Mouse (Mus musculus) CH12.LX (cell line): ENCODE measurements around the gene Arid1a. TPM values are rescaled to one million over a fixed set of nuclear protein-coding genes. Genes with fewer than 3 reads are reported as not detected.
A peak's percentile ranks its signal among the peaks of the same experiment; 100 is the strongest.

Experiments
- DNase-seq: peaks from one replicate; pipeline ENCODE4 v3.0.0-alpha.2; 2013; ENCODE audit errors: extremely low read depth
- H3K27ac ChIP-seq: 2 replicates; pipeline ENCODE4 v1.5.1; 2012; ENCODE audit warnings: low read depth, mild to moderate bottlenecking, control low read depth, moderate library complexity; ENCODE audit not compliant: insufficient read depth
- H3K27me3 ChIP-seq: replicated peaks from 2 replicates; pipeline ENCODE3; 2012; ENCODE audit warnings: inconsistent platforms
- H3K36me3 ChIP-seq, 2 experiments: replicated peaks in 1 of 2; 2 replicates each; pipeline versions ENCODE3 to v1.6.1; 2012; ENCODE audit warnings: inconsistent platforms in 1 of 2, low read length in 1 of 2, mild to moderate bottlenecking in 1 of 2, mixed read lengths in 1 of 2, moderate library complexity in 1 of 2; ENCODE audit not compliant: control insufficient read depth in 1 of 2, insufficient read depth in 1 of 2
- H3K4me1 ChIP-seq, 2 experiments: 2 replicates each; pipeline ENCODE4 v1.6.1; 2012; ENCODE audit warnings: inconsistent platforms in 1 of 2, moderate library complexity in 1 of 2; ENCODE audit not compliant: insufficient read depth in 2 of 2, control insufficient read depth in 1 of 2
- H3K4me2 ChIP-seq: 2 replicates; pipeline ENCODE4 v1.6.1; 2012; ENCODE audit warnings: low read depth, mild to moderate bottlenecking, control low read depth; ENCODE audit not compliant: poor library complexity, insufficient read depth, severe bottlenecking
- H3K4me3 ChIP-seq, 3 experiments: fragments of 150-350 bp in 1 of 3; sonication (generic) in 1 of 3; replicated peaks in 1 of 3; 2 replicates each; pipeline versions ENCODE3 to v1.5.1; 2011 to 2012; ENCODE audit warnings: low read depth in 2 of 3, low read length in 2 of 3, mild to moderate bottlenecking in 2 of 3, moderate library complexity in 2 of 3, control low read depth in 1 of 3, improper control_type of control experiment in 1 of 3, inconsistent platforms in 1 of 3, mixed read lengths in 1 of 3; ENCODE audit not compliant: poor library complexity in 1 of 3
- H3K79me2 ChIP-seq: replicated peaks from 2 replicates; pipeline ENCODE4 v1.6.1; 2012; ENCODE audit warnings: mild to moderate bottlenecking, moderate library complexity; ENCODE audit not compliant: control insufficient read depth, poor library complexity, insufficient read depth, severe bottlenecking; ENCODE audit errors: extremely low read depth
- H3K9ac ChIP-seq: 2 replicates; pipeline ENCODE4 v1.6.1; 2012; ENCODE audit warnings: low read depth, mild to moderate bottlenecking, control low read depth, moderate library complexity; ENCODE audit not compliant: insufficient read depth
- H3K9me3 ChIP-seq: replicated peaks from 2 replicates; pipeline ENCODE3; 2012; ENCODE audit warnings: low read length, inconsistent platforms, mixed read lengths
- BHLHE40 ChIP-seq: IDR thresholded peaks from 2 replicates; pipeline ENCODE4 v1.6.1; 2011; ENCODE audit warnings: mild to moderate bottlenecking, low read depth, low read length, improper control_type of control experiment
- CHD1 ChIP-seq: IDR thresholded peaks from 2 replicates; pipeline ENCODE4 v1.6.1; 2012; ENCODE audit warnings: low read depth, low read length, improper control_type of control experiment, inconsistent platforms
- CHD2 ChIP-seq: IDR thresholded peaks from 2 replicates; pipeline ENCODE4 v1.6.1; 2011; ENCODE audit warnings: low read length, improper control_type of control experiment
- CTCF ChIP-seq, 2 experiments: IDR thresholded peaks in 1 of 2; conservative IDR thresholded peaks in 1 of 2; 2 replicates each; pipeline ENCODE4 v1.5.1; 2011 to 2012; ENCODE audit warnings: low read depth in 2 of 2, low read length in 2 of 2, improper control_type of control experiment in 1 of 2, inconsistent platforms in 1 of 2, mild to moderate bottlenecking in 1 of 2, moderate library complexity in 1 of 2
- E2F4 ChIP-seq: IDR thresholded peaks from 2 replicates; pipeline ENCODE4 v1.6.1; 2011; ENCODE audit warnings: low read depth, low read length, improper control_type of control experiment; ENCODE audit not compliant: insufficient replicate concordance
- ELF1 ChIP-seq: IDR thresholded peaks from 2 replicates; pipeline ENCODE4 v1.6.1; 2014; ENCODE audit warnings: low read depth, mild to moderate bottlenecking, inconsistent platforms, low read length, improper control_type of control experiment
- GABPA ChIP-seq: IDR thresholded peaks from 2 replicates; pipeline ENCODE4 v1.6.1; 2012; ENCODE audit warnings: low read depth, low read length, improper control_type of control experiment, inconsistent platforms; ENCODE audit not compliant: insufficient replicate concordance
- HCFC1 ChIP-seq: IDR thresholded peaks from 2 replicates; pipeline ENCODE4 v1.6.1; 2012; ENCODE audit warnings: low read depth, mild to moderate bottlenecking, inconsistent platforms, low read length, improper control_type of control experiment
- IRF4 ChIP-seq: IDR thresholded peaks from 2 replicates; pipeline ENCODE4 v1.6.1; 2014; ENCODE audit warnings: low read depth, mild to moderate bottlenecking, inconsistent platforms, low read length, improper control_type of control experiment
- MAFK ChIP-seq: IDR thresholded peaks from 2 replicates; pipeline ENCODE4 v1.6.1; 2011; ENCODE audit warnings: low read length, improper control_type of control experiment; ENCODE audit not compliant: insufficient replicate concordance
- MAX ChIP-seq: IDR thresholded peaks from 2 replicates; pipeline ENCODE4 v1.6.1; 2011; ENCODE audit warnings: low read length, improper control_type of control experiment
- MEF2A ChIP-seq: IDR thresholded peaks from 2 replicates; pipeline ENCODE4 v1.6.1; 2014; ENCODE audit warnings: low read depth, mild to moderate bottlenecking, inconsistent platforms, low read length, improper control_type of control experiment, borderline replicate concordance
- POLR2A ChIP-seq: IDR thresholded peaks from 2 replicates; pipeline ENCODE4 v1.6.1; 2011; ENCODE audit warnings: low read depth, mild to moderate bottlenecking, improper control_type of control experiment, low read length
- POLR2AphosphoS2 ChIP-seq: IDR thresholded peaks from 2 replicates; pipeline ENCODE4 v1.6.1; 2011; ENCODE audit warnings: low read depth, low read length, improper control_type of control experiment
- RAD21 ChIP-seq: IDR thresholded peaks from 2 replicates; pipeline ENCODE4 v1.6.1; 2011; ENCODE audit warnings: low read depth, mild to moderate bottlenecking, low read length, improper control_type of control experiment, moderate library complexity
- RCOR1 ChIP-seq: conservative IDR thresholded peaks from 2 replicates; pipeline ENCODE4 v1.6.1; 2012; ENCODE audit warnings: low read depth, mild to moderate bottlenecking, inconsistent platforms, low read length, improper control_type of control experiment
- TBP ChIP-seq: conservative IDR thresholded peaks from 2 replicates; pipeline ENCODE4 v1.6.1; 2011; ENCODE audit warnings: low read depth, low read length, improper control_type of control experiment
- TCF12 ChIP-seq: IDR thresholded peaks from 2 replicates; pipeline ENCODE4 v1.6.1; 2014; ENCODE audit warnings: low read depth, mild to moderate bottlenecking, inconsistent platforms, low read length, improper control_type of control experiment
- ZMIZ1 ChIP-seq: IDR thresholded peaks from 2 replicates; pipeline ENCODE4 v1.6.1; 2012; ENCODE audit warnings: low read depth, mild to moderate bottlenecking, inconsistent platforms, low read length, improper control_type of control experiment
- ZNF384 ChIP-seq: IDR thresholded peaks from 2 replicates; pipeline ENCODE4 v1.6.1; 2012; ENCODE audit warnings: low read depth, low read length, improper control_type of control experiment, inconsistent platforms
- dilution Hi-C: fragments of 300-500 bp; cut with MboI; formaldehyde crosslinking; loops from 2 replicates; pipeline ENCODE4 v1.14.3; 2020; ENCODE audit warnings: low sequenced_read_pairs; ENCODE audit not compliant: extremely low pct_unique_long_range_greater_than_20kb, extremely low pct_ligation_motif_present
- in situ Hi-C: fragments of 300-500 bp; cut with MboI; formaldehyde crosslinking; loops from 3 replicates; pipeline ENCODE4 v1.14.3; 2019; ENCODE audit warnings: low sequenced_read_pairs, low pct_ligation_motif_present, low pct_unique_long_range_greater_than_20kb, mixed read lengths
- polyA plus RNA-seq: library from polyadenylated mRNA; unstranded; fragments of >175 nt; gene quantifications from 2 replicates; pipeline ENCODE4 v1.2.1, GENCODE M21; 2012; ENCODE audit warnings: low read depth; ENCODE audit not compliant: insufficient read length
- total RNA-seq, 2 experiments: library from RNA; depleted of rRNA; stranded (reverse); fragments of 300-350 nt in 1 of 2; fragments of >200 nt in 1 of 2; gene quantifications; 2 replicates each; pipeline ENCODE4 v1.2.3; 2012 to 2014

Arid1a gene
- total and polyA plus RNA-seq, 3 experiments, result 6.4 to 47.1 (median 19.1) TPM

DNA sequence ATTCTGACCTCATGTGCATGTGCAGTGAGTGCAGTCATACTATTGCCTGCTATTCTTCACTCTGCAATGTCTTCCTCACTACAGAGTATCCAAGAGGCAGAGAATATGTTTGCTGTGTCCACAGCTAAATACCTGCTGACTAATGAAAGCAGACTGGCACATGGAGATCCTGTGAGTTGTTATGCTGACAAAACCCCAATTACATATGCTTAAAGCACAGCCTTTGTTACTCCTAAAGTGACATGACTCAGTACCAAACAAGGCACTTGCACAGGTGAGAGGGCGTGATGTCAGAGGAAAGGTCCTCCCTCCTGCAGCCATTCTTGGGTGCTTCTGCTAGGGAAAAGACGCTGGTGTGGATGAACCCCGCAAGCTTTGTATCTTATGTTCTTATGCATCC, 21.3 kb downstream of the Arid1a start:
- dilution Hi-C loops (no loop called here), in situ Hi-C loops (no loop called here)
- peaks cover 35 to 86% of the 10 kb centered on the region in 2 experiments for H3K36me3 ChIP-seq
- no peak for DNase-seq
- no peak overlapping the region for H3K27ac ChIP-seq
- no peak overlapping the region for H3K4me2 ChIP-seq
- no peaks in the 10 kb centered on the region for H3K27me3 ChIP-seq
- no peak overlapping the region for H3K4me3 ChIP-seq
- peaks cover 3 to 49% of the 10 kb centered on the region in 2 experiments; a peak in 2 of 4 replicates for H3K4me1 ChIP-seq
- no peak overlapping the region for H3K9ac ChIP-seq
- H3K9me3 ChIP-seq, result no peaks in the 10 kb centered on the region
- peaks cover 92% of the 10 kb centered on the region for H3K79me2 ChIP-seq
- no peak for TF ChIP-seq GABPA
- TF ChIP-seq ELF1, result no peak
- no peak for TF ChIP-seq TBP
- TF ChIP-seq MAFK, result no peak
- TF ChIP-seq CHD1, result no peak
- no peak for TF ChIP-seq MEF2A
- no peak for TF ChIP-seq TCF12
- TF ChIP-seq POLR2A, result no peak
- no peak for TF ChIP-seq RCOR1
- no peak for TF ChIP-seq BHLHE40
- no peak for TF ChIP-seq HCFC1
- TF ChIP-seq, all 38 proteins: peak for 0

DNA sequence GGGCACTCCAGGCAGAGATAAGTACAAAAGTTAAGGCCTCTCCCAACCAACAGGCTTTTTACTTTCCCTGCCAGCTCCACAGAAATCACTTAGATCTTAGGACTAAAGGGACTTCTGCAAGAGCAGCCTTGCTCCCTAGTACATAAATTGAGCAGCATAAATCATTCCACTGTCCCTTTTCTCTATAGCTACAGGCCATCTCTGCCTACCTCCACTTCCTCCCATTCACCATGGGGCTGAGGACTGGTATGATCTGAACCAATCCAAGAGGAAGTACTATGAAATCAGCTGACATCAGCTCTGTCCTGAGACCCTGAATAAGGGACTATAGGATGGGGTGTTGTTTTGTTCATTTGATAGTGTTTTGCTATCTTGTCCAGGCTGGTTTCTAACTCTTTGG, 26.4 kb downstream of the Arid1a start:
- H3K79me2 ChIP-seq, result peaks cover 99% of the 10 kb centered on the region
- peaks cover 21 to 85% of the 10 kb centered on the region in 2 experiments for H3K36me3 ChIP-seq
- no peak overlapping the region for H3K9ac ChIP-seq
- H3K27me3 ChIP-seq, result no peaks in the 10 kb centered on the region
- no peak for DNase-seq
- no peak for TF ChIP-seq ZMIZ1
- TF ChIP-seq MEF2A, result no peak
- no peak for TF ChIP-seq CHD1
- TF ChIP-seq CTCF (conservative IDR thresholded peaks at IDR 0.05 in 1 of 2, IDR thresholded peaks at IDR 0.05 in 1 of 2; ENCODE audit: low read depth in 2 of 2, low read length in 2 of 2), result no peak
- no peak for TF ChIP-seq RAD21
- TF ChIP-seq IRF4, result no peak
- no peak for TF ChIP-seq POLR2AphosphoS2
- TF ChIP-seq CHD2, result no peak
- TF ChIP-seq E2F4, result no peak
- TF ChIP-seq GABPA, result no peak
- no peak for TF ChIP-seq MAX
- TF ChIP-seq ZNF384, result no peak
- H3K27ac ChIP-seq, result 0 out of 2 replicates have a peak overlapping the region, but pooled peaks have one; percentile 16
- peak overlapping the region; percentile 5; the same call in 1 of the 2 replicates for H3K4me2 ChIP-seq
- in situ Hi-C loops, result no loop called here
- no peak overlapping the region for H3K4me3 ChIP-seq
- H3K4me1 ChIP-seq, result peaks cover 9 to 64% of the 10 kb centered on the region in 2 experiments
- dilution Hi-C loops, result no loop called here
- H3K9me3 ChIP-seq, result no peaks in the 10 kb centered on the region
